Mouse (Mus musculus): Measurements from ENCODE around the gene Fbxo40.

Gene Fbxo40

GRCm38 (mm10) chr16:36921980-36922379 lies 68.3 kb downstream of the Fbxo40 start:
- no peak for DNase-seq (ENCODE audit: low spot score)

GRCm38 (mm10) chr16:36921067-36921613 lies 69.1 kb downstream of the Fbxo40 start:
- DNase-seq (ENCODE audit: low spot score), result no peak

GRCm38 (mm10) chr16:36920410-36920809 lies 69.9 kb downstream of the Fbxo40 start:
- DNase-seq (ENCODE audit: low spot score), result no peak

GRCm38 (mm10) chr16:36918505-36918904 lies 71.8 kb downstream of the Fbxo40 start:
- DNase-seq (ENCODE audit: low spot score), result no peak

GRCm38 (mm10) chr16:36914195-36914594 lies 76.1 kb downstream of the Fbxo40 start:
- no peak for DNase-seq (ENCODE audit: low spot score)

Data from retina, embryonic 14.5 days (tissue).